ENCODE assay signal across 10 mouse cellular contexts in genomic region chr8:119425533-119425932, GRCm38 (mm10). TPM values are rescaled to one million over a fixed set of nuclear protein-coding genes. Genes with fewer than 3 reads are reported as not detected.
DNase-seq lines count a peak whose midpoint lies in the region; ATAC-seq lines count a peak whose summit lies in the region.
"Had no signal": no experiment of that assay in that cellular context is flagged by ENCODE, and none has a peak within 500 bp of the region (broad histone marks: within the 10 kb centered on the region; RNA-seq: fewer than 3 reads in every experiment).

No protein-coding gene starts in this region.

- ATAC-seq in granulocyte monocyte progenitor cell, adult 5-6 weeks (replicated peaks; ENCODE audit: poor library complexity, severe bottlenecking): peak; percentile 41
- no peak for ATAC-seq in kidney, embryonic 15.5 days (replicated peaks; ENCODE audit: low FRiP score)

- H3K9me3 ChIP-seq in kidney, embryonic 15.5 days (replicated peaks): no peaks in the 10 kb centered on the region
- H3K9me3 ChIP-seq: neural tube, embryonic 12.5 days had no signal

- no peak overlapping the region for H3K4me3 ChIP-seq in kidney, embryonic 15.5 days (replicated peaks)
- H3K4me3 ChIP-seq: neural tube, embryonic 12.5 days had no signal

- H3K4me1 ChIP-seq in kidney, embryonic 15.5 days: peaks cover 70% of the 10 kb centered on the region
- H3K4me1 ChIP-seq: neural tube, embryonic 12.5 days had no signal

- no peak overlapping the region for H3K9ac ChIP-seq in kidney, embryonic 15.5 days
- H3K9ac ChIP-seq: neural tube, embryonic 12.5 days had no signal

- peak overlapping the region; percentile 84 for H3K27ac ChIP-seq in kidney, embryonic 15.5 days
- H3K27ac ChIP-seq: neural tube, embryonic 12.5 days had no signal

- peak; percentile 42 for DNase-seq in gastrocnemius, postnatal 14 days
- no peak for DNase-seq in gastrocnemius, postnatal 4 days (ENCODE audit: low spot score in 2 of 2)
- peak; percentile 70 for DNase-seq in lung, postnatal 25 days (ENCODE audit: low spot score)
- peak; percentile 60 for DNase-seq in thymus, postnatal 25 days
- DNase-seq in frontal cortex, postnatal 10 days (ENCODE audit: low spot score in 2 of 2): no peak
- no peak for DNase-seq in cerebellum, postnatal 25 days

- no peaks in the 10 kb centered on the region for H3K27me3 ChIP-seq in kidney, embryonic 15.5 days

- 77% methylated on average over 10 of the region's 10 CpGs for WGBS in kidney, embryonic 15.5 days

- no peak overlapping the region for H3K4me2 ChIP-seq in kidney, embryonic 15.5 days
- H3K4me2 ChIP-seq: neural tube, embryonic 12.5 days had no signal

- intact Hi-C loops in gastrocnemius, postnatal 14 days (cut with DNase I; ENCODE audit: low total_unique reads): no loop called here

- H3K36me3 ChIP-seq in kidney, embryonic 15.5 days: no peaks in the 10 kb centered on the region
- H3K36me3 ChIP-seq: neural tube, embryonic 12.5 days had no signal

RNA-seq across cellular contexts. Expression of gene Osgin1, which starts 8.4 kb away (rescaled TPM):
- 1 to 10 TPM; 3.9 to 5.1 TPM for total RNA-seq in gastrocnemius, postnatal 14 days (2021)
- total RNA-seq in gastrocnemius, postnatal 4 days (2021): 1 to 10 TPM; 2.2 to 3.8 TPM
- 1.0 and 4.3 TPM in 2 replicates for total RNA-seq in granulocyte monocyte progenitor cell, adult 5-6 weeks (2014; fragmentation: Nextera tagmentation)
- total RNA-seq in granulocyte monocyte progenitor cell, adult 5-6 weeks (2017): 0.93 and 1.8 TPM in 2 replicates
- polyA plus RNA-seq in kidney, embryonic 15.5 days (2015; fragmentation: Nextera tagmentation; extraction: Ambion mirVana): 2.0 and 3.5 TPM in 2 replicates

RNA-seq across cellular contexts. Expression of gene Necab2, which starts 21.0 kb away (rescaled TPM):
- total RNA-seq in gastrocnemius, postnatal 14 days (2021): under 1 TPM; 0.33 to 0.59 TPM
- under 1 TPM; 0.59 to 0.78 TPM for total RNA-seq in gastrocnemius, postnatal 4 days (2021)
- not detected in 2 replicates for total RNA-seq in granulocyte monocyte progenitor cell, adult 5-6 weeks (2014; fragmentation: Nextera tagmentation)
- total RNA-seq in granulocyte monocyte progenitor cell, adult 5-6 weeks (2017): not detected in 2 replicates
- polyA plus RNA-seq in kidney, embryonic 15.5 days (2015; fragmentation: Nextera tagmentation; extraction: Ambion mirVana): 2.3 and 3.3 TPM in 2 replicates
- polyA plus RNA-seq: C2C12 had no signal

RNA-seq across cellular contexts. Expression of gene Mlycd, which starts 30.9 kb away (rescaled TPM):
- total RNA-seq in gastrocnemius, postnatal 14 days (2021): 10 to 100 TPM; 67.6 to 94.0 TPM
- total RNA-seq in gastrocnemius, postnatal 4 days (2021): 10 to 100 TPM; 66.5 to 68.1 TPM
- total RNA-seq in granulocyte monocyte progenitor cell, adult 5-6 weeks (2014; fragmentation: Nextera tagmentation): 15.5 and 17.4 TPM in 2 replicates
- 10.4 and 11.1 TPM in 2 replicates for total RNA-seq in granulocyte monocyte progenitor cell, adult 5-6 weeks (2017)
- 11.7 and 12.8 TPM in 2 replicates for polyA plus RNA-seq in kidney, embryonic 15.5 days (2015; fragmentation: Nextera tagmentation; extraction: Ambion mirVana)

Comparison
In these comparisons a context has a peak if more than half of its experiments do, and no peak if none do; other contexts are left out.
1. DNase-seq: peak in gastrocnemius, postnatal 14 days (single experiment), lung, postnatal 25 days (single experiment) and thymus, postnatal 25 days (single experiment); none in gastrocnemius, postnatal 4 days (0 of 2), frontal cortex, postnatal 10 days (0 of 2) and cerebellum, postnatal 25 days (0 of 2).